Mouse (Mus musculus) cerebellum, postnatal 14 days (tissue): ENCODE data around the gene Snd1.
"Not testable (repeated sequence)": the region's sequence is repeated elsewhere in the genome, so short reads cannot be mapped to it uniquely, and the experiment has no call there.

Source experiments
- DNase-seq, 2 experiments: peaks; one replicate each; pipeline ENCODE4 v3.0.0; 2021; ENCODE audit warnings: mixed read lengths in 2 of 2

The Snd1 gene

DNA sequence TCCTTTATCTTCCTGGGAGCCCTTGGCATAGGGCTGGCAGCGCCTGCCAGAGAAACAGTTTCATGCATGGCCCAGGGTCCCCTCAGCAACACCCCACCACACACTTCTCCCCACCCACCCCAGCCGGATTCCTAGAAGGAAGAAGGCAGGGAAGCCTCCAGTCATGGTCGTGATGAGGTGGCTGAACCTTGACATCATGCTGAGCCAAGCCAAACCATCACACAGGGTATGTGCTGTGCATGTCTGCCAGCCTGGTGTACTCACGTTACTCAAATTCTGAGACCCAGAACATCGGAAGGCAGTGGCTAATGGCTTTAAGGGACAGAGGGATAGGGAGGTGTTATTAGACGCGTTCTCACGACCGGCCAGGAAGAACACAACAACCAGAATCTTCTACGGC lies 448.9 kb downstream of the Snd1 start:
- no peak for DNase-seq

DNA sequence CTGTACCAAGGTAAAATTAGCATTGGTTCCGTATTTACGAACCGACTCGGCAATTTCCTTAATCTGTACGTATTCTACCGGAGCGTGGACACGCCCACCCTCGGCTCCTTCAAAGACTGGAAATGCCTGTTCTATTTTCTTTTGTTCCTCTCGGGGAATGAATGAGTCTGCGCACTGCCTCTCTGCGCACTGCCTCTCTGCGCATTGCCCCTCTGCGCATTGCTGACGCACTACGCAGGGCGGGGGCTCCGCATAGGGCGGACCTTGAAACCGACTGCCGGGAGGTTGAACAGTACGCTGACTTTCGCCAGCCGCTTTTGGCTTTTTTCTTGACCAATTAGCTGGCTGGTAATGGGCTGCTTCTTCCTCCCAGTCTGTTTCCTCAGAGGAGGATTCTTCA lies 453.0 kb downstream of the Snd1 start:
- DNase-seq: not testable (repeated sequence)

DNA sequence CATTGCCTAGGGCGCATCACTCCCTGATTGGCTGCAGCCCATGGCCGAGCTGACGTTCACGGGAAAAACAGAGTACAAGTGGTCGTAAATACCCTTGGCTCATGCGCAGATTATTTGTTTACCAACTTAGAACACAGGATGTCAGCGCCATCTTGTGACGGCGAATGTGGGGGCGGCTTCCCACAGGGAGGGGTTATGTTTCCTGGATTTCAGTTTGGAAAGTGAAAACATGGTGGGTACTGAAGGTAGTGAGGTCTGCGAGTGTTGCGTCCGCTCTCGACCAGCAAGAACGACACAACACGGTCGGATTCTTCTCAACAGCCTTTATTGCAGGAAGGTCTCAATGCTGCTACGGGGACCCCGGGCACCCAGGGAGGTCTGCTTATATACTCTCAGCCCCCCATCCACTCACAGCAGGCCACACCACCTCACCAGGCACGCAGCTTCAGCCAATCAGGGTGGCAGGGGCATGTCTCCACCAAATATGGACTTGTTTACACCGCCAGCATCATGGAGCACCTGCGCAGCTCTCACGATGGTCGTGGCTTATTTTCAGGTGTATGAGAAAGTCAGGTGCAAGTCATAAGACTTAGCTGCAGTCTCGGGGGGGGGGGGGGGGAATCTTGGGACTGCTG lies 454.3 kb downstream of the Snd1 start:
- DNase-seq: not testable (repeated sequence)

DNA sequence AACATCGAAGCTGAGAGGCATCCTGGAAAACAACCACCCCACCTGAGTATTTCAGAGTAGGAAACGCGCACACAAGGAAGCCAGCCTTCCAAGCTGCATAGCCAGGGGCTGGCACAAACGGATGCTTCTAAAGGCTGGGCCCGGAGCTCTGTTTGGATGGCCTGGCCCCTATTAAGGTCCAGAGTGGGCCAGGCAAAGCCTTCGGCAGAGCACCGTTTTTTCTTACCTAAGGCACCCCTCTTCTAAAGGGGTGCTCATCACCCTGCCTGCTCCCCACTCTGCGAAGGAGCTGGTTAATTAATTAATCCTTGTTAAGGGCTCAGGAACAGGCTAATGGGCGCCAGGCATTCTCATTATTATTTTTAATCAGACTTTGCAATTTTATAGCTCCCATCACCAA lies 456.3 kb downstream of the Snd1 start:
- no peak for DNase-seq

DNA sequence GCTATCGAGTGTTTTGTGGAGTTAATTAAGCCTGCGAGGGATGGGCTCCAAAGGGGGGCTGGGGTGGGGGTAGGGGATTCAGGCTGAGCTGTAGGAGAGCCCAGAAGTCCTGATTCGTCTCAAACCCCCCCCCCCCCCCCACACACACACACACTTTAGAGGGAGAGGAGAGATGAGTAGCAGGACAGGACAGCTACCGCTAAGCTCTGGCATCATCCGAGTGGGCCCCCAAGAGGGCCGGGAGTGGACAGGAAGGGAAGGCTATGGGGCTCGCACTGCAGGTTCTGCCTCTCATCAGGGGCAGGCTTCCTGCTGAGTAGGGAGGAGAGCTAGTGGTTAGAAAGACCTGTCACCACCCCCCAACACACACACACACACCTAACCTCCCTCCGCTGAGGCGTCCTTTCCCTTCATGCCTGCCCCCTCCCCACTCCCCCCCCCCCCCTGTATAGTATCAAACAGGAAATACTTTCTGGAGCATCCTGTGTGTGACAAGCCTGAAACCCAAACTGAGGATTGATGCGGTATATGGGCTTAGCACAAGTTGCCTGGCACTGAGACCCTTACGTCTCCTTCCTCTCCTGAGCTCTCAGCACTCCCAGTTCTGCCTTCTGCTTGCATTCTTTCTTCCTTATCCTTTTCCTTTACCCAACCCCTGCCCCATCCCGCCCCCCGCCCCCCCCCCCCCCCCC lies 456.8 kb downstream of the Snd1 start:
- peak; percentile 32 to 42 for DNase-seq

DNA sequence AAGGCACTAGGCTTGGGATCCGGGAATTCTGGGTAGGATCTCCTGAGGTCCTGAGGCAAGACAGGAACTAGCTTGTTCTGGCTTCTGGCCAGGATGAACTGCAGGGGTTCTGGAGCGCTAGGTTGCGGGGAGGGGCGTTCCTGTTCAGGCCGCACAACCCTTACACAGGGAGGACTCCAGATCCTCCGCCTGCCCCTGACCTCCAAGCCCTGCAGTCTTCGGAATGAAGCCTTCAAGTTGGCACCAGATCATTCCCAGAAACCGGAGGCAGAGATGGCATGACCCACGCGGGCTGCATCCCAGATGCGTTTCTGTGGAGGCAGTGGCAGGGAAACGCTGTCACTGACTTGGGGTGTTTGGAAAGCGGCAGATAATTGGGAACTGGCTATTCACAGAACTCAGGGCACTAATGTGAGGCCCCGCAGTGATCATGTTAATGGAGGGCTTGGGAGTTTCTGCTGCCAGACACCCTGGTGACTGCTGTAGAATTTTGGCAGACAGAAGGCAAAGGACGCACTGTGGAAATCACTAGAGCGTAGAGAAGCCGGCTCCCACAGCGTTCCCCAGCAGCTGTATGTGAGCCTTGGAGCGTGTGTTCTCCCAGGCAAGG lies 457.5 kb downstream of the Snd1 start:
- peak; percentile 84 to 87 for DNase-seq

DNA sequence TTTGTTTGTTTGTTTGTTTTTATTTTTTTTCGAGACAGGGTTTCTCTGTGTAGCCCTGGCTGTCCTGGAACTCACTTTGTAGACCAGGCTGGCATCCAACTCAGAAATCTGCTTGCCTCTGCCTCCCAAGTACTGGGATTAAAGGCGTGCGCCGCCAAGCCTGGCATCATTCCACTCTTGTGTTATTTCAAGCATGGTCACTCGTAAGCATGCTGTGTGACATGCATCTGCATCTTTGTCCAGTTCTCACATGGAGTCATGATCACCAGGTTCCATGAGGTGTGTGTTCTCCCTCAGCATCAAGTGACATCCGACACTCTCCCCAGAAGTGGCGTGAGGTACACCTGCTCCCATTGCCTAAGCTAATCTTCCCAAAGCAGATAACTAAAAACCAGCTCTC lies 460.8 kb downstream of the Snd1 start:
- DNase-seq: no peak

DNA sequence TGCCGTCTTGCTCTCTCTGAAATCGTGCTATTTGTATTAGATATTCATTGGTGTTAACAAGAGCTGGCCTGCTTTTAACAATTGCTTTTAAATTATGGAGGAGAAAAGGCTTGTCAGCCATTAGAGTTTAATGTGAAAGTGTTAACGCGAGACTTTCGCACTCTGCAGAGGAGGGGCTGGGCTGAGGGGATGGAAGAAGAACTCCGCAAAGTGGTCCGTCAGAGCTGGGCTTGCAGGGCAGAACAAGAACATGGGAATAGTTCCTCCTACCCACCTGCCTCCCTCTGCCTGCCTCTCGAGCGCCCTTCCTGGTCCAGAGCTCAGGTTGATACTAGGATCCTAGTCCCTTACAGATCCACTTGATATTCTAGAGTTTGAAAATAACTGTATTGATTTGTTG lies 472.3 kb downstream of the Snd1 start:
- DNase-seq: no peak

DNA sequence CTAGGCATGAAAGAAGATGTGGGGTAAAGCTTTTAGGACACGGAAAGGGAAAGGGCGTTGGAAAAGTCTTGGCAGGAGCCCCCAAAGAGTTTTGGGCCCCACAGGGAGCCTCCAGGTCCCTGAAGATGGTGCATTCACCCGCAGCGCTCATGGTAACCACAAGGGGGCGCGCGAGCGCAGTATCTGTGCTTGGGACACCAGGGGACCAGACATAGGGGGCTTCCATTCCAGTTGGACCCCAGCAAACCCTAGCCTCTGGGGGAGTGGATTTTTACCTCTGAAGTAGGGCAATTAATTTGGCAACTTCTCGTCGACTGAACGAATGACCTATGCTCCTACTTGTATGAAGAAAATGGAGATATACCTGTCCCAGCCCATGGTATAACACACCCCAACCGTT lies 474.3 kb downstream of the Snd1 start:
- DNase-seq: peak; percentile 89 to 90

DNA sequence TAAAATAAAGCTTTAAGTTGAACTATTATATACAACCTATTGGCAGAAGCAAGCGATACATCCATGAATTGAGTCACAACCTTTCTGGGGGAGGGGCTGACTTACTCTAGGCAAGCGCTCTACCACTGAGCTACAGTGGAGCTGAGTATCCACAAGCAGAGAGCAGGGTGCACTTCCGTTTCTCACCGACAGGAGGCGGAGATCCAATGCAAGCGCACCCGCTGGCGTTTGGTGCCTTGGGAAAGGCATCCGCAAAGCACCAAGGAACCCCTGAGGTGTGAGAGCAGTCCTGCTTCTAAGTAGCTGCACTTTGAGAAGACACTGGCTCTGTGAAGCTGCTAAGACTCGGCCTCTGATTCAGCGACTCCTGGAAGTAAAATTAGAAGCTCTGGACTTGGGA lies 480.6 kb downstream of the Snd1 start:
- peak; percentile 76 to 88 for DNase-seq

DNA sequence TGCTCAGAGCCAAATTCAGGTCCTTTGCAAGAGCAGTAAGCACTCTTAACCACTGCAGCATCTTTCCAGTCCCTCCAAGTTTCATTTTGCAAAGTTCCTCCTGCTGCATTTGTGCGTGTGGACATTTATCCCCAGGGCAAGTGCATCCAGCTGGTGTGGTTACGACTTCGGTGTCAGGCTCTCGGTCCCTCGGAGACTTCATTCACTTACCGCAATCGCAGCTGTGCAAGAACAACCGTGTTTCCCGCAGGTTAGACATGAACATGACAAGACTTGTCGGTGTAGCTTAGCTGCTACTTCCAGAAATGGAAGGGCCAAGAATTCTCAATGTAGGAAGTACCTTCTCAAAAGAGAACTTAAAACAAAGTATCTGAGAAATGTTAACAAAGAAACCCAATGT lies 482.5 kb downstream of the Snd1 start:
- no peak for DNase-seq

DNA sequence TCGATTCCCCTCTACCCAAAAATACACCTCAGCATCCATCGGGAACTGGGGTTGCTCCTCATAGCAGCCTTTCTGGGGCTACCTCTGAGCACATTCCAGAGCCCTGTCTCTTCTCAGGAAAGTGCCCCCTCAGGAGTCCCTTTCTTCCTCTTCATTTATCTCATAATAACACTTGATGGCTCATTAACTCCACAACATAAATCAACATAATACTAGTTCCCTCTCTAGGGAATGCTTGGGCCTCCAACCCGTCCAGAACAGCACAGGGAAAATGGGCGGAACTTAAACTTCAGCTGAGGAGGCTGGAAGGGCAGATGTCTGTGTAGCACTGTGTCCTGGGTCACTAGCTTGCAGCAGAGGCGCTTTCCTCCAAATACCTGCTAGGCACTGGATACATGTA lies 488.2 kb downstream of the Snd1 start:
- DNase-seq: no peak

DNA sequence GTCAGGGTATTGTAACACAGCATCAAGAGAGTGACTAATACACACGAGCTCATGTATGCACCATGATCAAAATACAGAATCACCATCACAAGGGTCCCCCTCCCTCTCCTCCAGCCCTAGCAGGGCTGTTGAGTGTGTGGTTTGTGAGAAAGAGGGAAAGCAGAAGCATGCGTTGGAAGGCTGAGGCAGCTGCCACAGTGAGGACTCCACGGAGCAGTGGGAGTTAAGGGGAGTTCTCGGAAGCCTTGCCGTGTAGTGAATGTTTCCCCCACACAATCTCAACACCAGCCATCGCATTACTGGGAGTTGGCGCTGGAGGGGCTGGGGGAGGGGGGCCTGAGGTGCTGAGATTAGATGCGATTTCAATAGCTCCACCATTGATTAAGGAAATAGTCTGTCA lies 490.3 kb downstream of the Snd1 start:
- DNase-seq: no peak

DNA sequence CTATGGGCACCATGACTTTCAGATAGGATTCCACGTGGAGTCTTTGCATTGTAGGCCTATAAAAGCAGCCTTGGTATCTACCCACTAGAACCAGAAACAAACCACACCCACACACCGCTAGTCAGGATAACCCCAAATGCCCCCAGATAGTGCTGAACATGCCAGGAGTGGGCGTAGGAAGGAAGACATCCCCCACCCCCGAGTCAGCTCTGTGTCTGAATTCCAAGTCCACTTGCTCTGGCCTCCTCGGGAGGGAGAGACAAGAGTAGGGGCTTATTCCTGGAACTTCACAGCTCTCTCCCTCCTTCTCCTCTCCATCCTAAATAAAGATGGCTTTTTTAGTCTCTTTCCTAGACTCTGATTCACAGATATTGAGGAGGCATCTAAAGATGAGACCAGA lies 494.7 kb downstream of the Snd1 start:
- DNase-seq: no peak

DNA sequence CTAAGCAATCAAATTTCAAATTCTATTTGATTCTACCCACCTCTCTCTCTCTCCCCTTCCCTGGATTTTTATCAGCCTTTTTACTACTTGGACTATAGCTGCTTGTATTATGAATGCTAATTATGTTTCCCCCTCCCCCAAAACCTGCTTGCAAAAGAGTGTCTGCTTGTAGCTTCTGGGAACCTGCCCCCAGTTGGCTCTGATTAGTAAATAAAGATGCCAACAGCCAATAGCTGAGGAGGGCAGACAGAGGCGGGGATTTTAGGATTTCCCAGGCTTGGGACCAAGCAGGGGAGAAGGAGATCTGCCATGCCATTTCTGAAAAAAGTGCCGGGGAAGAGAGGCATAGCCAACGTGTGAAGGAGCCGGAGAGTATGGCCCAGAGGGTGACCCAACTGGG lies 495.8 kb downstream of the Snd1 start:
- no peak for DNase-seq

DNA sequence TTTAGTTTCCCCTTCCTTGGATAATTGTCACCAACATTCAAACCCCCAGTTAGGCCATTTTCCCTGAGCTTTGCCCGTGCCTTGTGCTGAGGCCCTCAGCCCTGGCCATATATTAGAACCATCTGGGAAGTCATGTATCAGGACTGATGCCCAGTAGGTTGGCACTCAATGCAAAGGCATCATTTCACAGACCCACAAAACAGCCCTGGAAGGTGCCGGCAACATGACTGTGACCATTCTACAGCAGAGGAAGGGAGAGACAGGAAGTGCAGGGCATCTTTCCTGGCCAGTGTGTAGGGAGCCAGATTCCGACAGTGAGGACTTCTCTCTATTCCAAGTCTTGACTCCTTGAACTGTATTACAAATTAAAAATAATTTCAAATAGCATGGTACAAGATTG lies 499.6 kb downstream of the Snd1 start:
- DNase-seq: peak; percentile 76 to 92

DNA sequence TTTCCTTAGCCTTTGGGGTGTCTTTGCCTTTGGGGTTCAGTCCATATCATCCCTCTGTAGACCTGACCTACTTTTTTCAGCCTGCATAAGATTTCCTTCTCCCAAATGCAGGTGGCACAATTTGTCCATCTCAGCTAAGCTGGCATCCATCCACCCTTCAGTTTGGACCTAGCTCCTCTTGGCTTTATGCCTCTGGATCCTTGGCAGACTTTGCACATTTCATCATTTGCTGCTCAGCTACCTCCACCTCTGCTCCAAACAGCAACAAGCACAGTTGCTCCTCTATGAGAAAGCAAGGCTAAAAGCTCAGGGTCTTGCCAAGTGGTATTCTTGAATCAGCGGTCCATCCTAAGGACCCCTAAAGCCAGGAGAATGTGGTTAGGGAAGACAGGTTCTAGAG lies 500.2 kb downstream of the Snd1 start:
- DNase-seq: peak; percentile 98 to 99

DNA sequence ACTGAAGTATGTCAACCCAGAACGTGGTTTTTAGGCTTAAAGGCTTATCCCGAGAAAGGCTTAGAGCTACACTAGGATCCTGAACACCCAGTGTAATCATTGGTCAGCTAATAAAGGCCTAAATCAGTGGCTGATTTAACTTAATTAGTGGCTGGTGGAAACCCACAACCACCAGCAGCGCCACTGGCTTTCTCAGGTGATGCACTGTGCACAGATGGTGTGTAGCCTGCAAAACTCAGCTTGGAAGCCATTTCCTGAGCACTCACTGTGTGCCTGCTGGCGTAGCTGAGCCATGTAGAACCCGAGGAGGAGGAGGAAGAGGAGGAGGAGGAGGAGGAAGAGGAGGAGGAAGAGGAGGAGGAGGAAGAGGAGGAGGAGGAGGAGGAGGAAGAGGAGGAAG lies 503.1 kb downstream of the Snd1 start:
- peak; percentile 47 to 60 for DNase-seq

DNA sequence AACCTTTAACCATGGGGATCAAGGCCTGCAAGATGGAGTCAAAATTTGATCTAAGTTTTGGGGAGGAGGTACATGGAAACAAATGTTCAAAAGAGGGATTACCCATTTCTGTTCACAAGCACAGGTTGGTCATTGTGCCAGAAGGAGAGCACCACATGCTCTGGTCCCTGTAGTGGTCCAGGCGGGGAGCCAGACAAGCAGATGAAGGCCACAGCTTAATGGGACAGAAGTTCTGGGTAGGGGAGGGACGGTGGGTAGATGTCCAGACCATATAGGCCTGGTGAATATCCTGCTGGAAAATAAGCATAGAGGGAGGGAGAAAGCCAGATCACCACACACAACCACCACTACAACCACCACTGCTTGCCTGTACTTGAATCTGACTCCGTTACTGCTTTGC lies 503.9 kb downstream of the Snd1 start:
- DNase-seq: peak; percentile 67 to 75

DNA sequence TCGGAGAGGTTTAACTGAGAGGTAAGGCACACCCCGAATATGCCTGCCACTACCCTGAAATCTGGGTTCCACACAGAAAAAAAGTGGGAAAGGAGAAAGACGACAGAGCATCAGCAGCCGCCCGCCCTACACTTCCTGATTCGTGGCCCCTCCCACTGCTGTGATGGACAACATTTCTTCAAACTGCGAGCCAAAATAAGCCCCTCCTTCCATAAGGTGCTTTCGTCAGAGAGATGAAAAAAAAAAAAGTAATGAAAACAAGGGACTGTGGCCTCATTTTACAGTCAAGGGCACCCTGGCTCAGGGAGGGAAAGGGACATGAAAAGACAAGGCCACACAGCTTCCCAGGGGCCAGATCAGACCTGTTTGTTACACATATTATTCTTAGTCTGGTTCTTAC lies 504.6 kb downstream of the Snd1 start:
- no peak for DNase-seq

DNA sequence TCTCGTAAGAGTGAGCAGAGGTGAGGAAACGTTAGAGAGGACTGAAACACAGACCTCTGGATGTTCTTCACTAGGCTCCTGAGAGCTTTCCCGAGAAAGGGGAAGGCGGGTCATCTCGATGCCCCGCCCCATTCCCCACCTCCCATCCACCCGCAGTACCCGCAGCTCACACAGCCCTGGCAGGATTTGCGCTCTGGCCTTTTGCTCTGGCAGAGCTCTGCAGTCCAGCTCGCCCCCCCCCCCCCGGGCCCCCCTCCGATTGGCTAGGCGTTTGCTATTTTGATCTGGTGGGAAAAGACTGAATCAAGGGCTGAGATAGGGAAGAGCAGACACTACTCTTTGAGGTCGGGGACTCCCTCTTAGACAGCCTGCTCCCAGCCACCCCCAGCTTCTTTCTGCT lies 505.3 kb downstream of the Snd1 start:
- DNase-seq: peak; percentile 66 to 74

DNA sequence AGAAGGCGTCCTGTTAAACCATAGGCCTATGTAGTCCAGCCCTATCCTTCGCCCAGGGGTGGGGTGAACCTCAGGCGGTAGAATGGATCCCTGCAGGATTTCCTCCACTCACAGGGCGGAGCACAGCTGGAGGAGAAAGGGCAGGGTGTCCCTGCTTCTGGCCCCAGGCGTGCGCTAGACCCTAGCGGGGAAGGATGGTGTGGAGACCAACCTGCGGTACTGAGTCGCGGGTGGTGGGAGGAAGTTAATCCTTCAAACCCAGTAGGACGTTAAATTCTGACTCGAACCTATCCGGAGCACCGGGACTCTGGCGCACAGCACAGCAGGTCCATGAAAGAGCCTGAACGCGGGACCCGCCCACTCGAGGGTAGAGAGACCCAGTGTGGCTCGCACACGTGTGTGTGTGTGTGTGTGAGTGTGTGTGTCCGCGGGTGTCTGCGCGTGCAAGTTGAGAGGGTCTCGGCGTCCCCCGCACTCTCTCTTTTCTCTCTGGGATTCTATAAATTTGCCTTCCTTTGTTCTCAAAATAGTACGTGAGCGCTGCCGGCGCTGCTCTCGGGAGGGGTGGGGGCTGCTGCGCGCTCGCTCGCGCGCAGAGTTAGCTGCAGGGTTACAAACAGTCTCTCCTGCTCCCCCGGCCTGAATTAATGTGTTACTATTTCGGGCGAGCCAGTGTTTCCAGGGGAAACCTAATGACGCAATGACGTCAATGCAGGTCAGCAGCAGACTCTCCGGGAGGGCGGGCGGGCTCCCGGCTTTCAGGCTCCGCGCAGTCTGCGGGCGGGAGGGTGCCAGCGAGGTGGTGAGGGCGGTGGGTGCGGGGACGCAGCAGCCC lies 506.0 kb downstream of the Snd1 start:
- peak; percentile 77 to 82 for DNase-seq

DNA sequence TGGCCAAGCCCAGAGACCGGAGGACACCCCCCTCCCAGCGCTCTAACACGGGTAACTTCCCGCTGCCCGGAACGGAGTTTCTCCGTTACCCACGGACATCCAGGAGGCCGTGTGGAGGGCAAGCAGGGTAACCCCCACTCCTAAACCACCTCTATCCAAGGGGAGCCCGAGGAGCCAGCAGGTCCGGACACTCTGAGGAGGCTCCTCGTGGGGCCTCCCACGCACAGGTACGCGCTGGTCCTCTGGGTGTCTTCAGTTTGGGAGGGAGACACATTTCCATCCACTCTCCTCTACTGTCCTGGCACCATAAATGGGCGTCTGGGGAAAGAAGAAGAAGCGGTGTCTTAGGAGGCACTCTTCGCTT lies 506.6 kb downstream of the Snd1 start:
- no peak for DNase-seq
